Mouse (Mus musculus): Measurements from ENCODE around the gene Grid1.

The Grid1 gene

GRCm38 (mm10) chr14:35197371-35197770 is 377.5 kb downstream of the Grid1 start:
- no peak for DNase-seq (ENCODE audit: low spot score in 2 of 2)

DNA sequence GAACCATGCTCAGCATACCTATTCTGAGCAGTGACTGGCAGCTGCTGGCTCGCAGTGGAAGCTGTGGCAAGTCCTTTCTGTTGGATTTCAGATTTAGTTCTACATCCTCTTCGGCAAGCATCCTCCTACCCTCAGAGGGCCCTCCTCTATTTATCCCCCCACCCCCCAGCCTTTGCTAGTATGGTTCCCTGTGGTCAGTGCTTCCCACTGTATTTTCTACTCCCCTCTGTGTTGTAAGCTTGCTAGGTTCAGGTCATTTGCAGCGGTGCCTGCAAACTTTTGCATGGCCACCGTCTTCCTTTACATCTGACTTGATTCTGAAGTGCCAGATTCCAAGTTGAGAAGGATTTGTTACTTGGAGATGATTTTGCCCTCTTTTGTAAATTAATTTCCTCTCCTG is 378.5 kb downstream of the Grid1 start:
- DNase-seq (ENCODE audit: low spot score in 2 of 2): no peak

DNA sequence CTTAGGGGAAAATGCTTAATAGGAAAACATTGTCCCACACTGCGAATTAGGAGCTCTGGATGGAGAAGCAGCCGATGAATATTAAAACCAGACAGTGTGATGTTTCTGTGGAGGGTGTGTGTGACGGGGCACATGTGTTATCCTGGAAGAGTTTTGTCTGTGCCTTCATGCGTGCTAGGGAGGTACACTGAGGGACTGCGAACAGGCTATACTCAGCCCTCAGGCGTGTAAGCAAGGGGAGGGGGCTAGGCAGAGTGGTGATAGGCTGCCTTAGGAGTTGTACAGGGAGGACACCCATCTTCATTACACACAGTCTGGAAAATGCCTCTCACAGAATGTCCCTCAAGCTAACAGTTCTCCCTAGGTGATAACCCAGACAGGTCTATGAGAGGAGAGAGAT is 379.0 kb downstream of the Grid1 start:
- DNase-seq (ENCODE audit: low spot score in 2 of 2): no peak

DNA sequence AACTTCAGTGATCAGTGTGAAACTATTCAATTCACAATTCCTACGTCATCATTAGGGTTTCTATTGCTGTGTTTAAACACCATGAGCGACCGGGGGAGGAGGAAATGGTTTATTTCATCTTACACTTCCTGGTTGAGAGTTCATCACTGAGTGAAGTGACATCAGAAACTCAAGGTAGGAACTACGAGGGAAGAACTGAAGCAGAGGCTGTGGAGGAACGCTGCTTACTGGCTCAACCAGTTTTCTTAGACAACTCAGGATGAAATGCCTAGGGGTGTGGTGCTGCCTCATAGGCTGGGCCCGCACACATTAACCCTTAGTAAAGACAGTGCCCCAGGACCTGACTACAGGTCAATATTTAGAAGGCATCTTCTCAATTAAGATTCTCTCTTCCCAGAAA is 389.5 kb downstream of the Grid1 start:
- DNase-seq (ENCODE audit: low spot score in 2 of 2): no peak

DNA sequence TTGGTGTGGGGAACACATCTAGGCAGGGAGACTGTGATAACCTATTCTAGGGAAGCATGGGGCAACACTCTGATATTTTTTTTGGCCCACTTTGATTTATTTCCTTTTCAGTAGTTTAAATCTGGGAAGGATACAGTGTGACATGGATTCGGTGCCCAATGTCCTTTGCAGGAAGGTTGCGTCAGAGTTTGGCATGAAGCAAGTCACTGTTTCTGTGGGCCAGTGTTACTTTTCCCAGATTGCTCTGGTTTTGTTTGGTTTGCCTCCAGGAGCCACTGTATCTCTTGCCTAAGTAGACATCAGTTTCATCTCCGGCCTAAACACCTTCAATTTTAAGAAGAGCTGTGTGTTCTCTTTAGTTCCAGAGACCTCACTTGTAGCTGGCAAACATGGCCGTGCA is 399.1 kb downstream of the Grid1 start:
- no peak for DNase-seq (ENCODE audit: low spot score in 2 of 2)

DNA sequence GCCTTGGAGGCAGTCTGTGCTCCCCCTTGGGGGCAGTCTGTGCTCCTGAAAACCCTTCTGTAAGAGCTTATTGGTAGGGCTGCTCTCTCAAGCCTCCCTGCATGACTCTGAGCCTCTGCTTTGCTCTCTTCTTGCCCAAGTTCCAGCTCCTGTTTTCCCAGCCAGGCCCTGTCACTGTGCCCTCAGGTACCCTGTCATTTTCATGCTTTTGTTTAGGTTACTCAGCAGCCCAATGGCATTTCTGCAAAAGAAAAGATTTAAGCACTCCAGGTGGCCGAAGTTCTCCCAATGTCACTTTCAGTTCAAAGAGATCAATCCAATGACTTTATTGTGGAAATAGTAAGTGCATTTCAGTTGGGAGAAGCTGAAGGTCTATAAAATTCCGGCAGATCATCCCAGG is 402.3 kb downstream of the Grid1 start:
- DNase-seq (ENCODE audit: low spot score in 2 of 2): no peak

DNA sequence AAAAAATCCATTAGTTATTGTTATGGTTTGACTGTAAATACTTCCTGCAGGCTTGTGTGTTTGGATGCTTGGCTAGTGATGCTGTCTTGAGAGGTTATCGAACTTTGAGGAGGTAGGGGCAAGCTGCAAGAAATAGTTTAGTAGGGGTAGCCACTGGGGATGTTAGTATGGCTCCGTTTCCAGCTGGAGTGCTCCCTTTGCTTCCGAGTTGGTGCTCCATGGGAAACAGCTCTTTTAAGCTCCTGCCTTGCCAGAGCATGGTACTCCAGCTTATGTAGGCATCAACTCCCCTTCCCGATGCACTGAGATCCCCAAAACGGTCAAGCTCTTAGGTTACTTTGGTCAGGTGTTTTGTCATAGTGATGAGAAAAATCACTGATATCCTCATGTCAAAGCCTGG is 407.7 kb downstream of the Grid1 start:
- no peak for DNase-seq (ENCODE audit: low spot score in 2 of 2)

- no peak for DNase-seq (ENCODE audit: low spot score in 2 of 2)
Observed at GRCm38 (mm10) chr14:35231384-35231783, 411.5 kb downstream of the Grid1 start.

DNA sequence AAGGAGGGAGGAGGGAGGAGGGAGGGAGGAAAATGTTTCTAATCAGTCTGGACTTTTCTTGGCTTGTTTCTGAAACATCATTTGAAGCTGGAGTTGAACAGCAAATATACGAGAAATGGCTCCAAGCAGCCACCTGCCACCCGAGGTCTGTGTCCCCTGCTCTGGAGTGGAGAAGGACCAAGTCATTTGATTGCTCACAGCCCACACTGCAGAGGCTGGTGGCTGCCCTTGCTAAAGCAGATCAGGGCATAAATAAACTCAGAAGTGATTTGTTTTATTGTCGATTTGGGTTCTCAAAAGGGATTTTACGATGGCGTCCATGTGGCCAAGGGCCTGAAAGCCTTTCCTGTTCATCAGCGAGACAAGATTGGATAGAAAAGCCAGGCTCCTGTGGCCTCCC is 423.0 kb downstream of the Grid1 start:
- no peak for DNase-seq (ENCODE audit: low spot score in 2 of 2)

- no peak for DNase-seq (ENCODE audit: low spot score in 2 of 2)
Observed at GRCm38 (mm10) chr14:35244776-35245548, 425.1 kb downstream of the Grid1 start.

GRCm38 (mm10) chr14:35250412-35250811 is 430.5 kb downstream of the Grid1 start:
- DNase-seq (ENCODE audit: low spot score in 2 of 2): no peak

DNA sequence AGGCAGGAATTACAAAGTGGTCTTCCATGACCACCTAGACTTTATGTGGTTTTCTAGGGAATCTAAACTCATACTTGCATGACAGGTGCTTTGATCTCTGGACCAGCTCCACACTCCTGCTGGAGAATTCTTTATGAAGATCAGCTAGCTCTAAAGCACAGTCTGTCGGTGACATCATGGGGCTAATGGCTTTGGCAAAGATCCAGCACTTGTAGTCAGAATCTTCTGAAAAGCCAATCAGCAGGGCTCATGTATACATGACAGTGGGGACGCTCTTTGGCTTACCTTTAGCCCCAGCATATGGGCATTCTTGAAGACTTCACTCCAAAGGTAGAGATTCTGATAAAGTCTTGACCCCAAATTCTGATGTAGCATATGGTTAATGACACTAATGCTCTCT is 434.6 kb downstream of the Grid1 start:
- DNase-seq (ENCODE audit: low spot score in 2 of 2): no peak

- DNase-seq (ENCODE audit: low spot score in 2 of 2): no peak
Observed at GRCm38 (mm10) chr14:35270260-35270659, 450.4 kb downstream of the Grid1 start.

GRCm38 (mm10) chr14:35309201-35309600 is 489.3 kb downstream of the Grid1 start:
- no peak for DNase-seq (ENCODE audit: low spot score in 2 of 2)

DNA sequence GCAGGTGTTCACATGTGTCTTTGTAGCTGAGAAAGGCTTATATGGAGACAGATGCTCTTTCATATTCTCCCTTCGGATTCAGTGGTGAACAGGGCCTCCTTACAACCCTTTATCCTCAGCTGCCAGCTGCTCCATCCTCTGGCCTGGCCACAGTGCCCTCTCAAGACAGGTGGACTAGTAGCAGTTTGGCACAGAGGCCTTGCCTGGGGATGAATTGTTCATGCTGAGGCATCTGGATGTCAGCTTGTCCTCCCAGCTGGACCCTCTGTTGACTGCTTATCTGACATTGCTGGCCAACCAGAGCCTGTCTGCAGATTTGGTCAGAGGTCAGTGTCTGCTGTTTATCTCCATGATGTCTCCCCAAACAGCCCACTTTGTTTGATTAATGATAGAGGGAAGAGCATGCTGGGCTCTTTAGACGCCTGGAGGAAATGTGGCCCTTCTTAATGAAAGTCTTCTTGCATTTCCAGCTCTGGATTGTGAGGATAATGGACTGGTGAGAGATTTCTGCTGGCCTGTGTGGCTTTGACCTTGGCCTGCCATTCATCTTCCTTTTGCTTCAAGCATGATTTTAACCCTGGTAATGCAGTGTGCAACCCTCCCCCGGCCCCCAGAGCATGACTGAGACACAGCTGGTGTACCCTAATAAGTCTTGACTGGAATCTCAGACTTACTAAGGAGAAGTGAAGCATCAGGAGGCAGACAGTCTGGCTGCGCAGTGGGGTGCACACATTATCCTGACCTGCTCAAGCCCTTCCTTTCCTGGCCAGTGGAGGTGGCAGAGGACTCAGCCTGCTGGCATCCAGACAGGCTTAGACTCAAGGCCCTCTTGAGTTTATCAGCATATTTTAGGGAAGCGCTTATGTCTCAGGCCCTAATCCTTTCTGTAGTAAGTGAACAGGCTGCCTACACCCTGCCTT is 493.7 kb downstream of the Grid1 start:
- no peak for DNase-seq (ENCODE audit: low spot score in 2 of 2)

GRCm38 (mm10) chr14:35326306-35326705 is 506.4 kb downstream of the Grid1 start:
- DNase-seq (ENCODE audit: low spot score in 2 of 2): peak in 1 of 2 experiments; percentile 13

DNA sequence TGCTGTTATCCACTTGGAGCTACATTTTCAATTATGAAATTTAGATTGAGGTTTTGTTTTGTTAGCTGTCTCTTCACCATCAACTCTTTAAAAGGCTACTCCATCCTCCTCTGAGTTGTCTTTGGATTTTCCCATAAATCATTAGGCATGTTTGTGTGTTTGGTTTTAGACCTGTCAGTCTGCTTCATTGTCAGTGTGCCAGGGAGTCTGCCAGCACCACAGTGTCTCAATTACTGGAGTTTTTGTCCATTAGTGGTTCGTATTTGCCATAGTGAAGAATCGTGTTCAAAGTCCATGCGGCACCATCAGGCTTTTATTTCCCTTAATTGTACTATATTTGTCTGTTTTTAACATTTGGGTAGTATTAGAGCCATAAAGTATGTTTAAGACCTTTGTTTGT is 516.7 kb downstream of the Grid1 start:
- DNase-seq (ENCODE audit: low spot score in 2 of 2): no peak

- no peak for DNase-seq (ENCODE audit: low spot score in 2 of 2)
Observed at GRCm38 (mm10) chr14:35356011-35356410, 536.1 kb downstream of the Grid1 start.

DNA sequence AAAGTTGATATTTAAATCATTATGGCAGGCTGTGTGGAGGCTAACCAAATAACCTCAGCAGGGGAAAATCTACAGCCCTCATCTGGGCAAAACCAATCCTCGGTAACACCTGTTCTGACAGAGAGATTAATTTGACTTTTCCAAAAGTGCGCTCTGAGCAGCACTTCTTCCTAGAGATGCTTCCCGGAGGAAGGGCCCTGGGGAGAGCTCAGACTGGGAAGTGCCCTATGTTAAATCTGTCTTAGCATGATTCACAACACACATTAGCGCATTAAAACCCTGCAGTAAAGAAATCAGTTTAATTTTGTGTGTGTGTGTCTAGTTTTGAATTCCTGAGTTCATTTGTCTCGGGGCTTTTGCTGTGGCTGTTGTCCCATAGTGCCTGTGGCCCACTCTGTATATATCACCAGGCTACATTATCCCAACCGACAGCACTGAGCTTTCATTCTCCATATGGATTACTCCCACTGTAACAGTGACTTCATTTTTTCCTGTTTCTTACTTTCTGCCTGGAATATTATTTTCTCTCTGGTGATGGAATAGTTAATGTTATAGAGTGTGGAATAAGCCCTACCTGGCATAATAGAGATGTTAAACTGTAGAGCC is 536.7 kb downstream of the Grid1 start:
- DNase-seq (ENCODE audit: low spot score in 2 of 2): no peak

DNA sequence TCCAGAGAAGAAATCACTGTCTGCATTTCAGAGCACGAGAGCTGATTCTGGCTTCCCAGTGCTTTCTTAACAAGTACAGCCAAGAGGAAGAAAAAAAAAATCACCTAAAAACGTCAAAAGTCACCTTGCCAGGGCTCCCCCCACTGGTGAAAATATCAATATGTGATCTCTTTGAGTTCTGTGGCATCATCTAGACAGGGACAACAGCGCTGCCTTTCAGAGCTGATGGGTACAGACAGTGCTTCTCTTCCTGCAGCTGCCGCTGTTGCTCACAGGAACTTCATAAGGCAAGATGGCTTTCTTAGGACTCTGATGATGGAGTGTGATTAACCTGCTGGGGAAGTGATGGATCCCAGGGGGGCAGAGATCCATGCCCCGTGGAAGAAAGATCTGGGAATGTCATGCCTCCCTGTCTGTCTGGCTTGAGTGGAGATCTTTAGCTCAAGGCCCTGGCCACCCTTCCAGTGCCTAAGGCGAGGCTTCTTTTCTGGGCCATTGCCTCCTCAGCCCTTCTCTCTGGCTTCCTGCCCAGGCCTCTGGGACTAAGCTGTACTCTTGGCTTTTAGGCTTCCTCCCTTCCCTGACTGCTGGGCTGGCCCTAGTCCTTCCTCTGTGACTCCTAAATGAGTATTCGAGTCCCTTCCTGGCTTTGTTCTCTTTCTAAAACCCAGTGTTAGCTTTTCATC is 538.4 kb downstream of the Grid1 start:
- peak in 1 of 2 experiments; percentile 17 for DNase-seq (ENCODE audit: low spot score in 2 of 2)

DNA sequence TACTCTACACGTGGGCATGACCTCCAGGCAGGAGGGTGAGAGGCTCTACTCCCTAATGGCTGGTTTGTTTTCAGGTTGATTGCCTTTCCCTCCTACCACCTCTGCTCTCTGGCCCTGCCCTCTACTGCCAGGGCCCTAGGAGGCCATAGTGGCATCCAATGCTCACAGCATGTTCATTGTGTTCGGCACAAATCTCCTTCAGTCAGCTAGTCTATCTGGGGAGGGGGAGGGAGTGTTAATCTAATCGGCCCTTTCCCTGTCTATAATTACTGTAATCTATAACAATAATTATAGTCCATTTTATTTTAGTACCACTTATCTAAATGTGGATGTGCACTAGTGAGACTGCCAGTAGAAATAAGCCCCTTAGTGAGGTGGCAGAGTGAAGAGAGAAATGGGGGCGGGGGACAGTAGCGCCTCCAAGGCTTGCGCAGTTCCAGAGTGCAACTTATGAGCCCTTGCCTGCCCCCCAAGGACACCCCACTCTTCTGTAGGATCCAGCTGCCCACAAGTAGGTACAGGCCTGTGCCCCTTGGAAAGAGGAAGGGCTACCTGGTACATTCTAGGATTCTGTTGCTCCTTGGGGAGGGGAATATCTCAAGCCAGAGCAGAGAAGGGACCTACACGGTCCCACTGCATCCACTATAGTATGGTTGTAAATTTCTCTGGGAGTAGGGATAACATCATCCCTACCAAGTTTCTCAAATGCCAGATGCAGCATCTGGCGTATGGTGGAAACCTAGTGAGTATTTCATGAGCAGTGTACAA is 545.5 kb downstream of the Grid1 start:
- DNase-seq (ENCODE audit: low spot score in 2 of 2): no peak

All from frontal cortex, postnatal 10 days (tissue).